Mouse (Mus musculus): Measurements from ENCODE around the gene Agap2. TPM values are rescaled to one million over a fixed set of nuclear protein-coding genes. Genes with fewer than 3 reads are reported as not detected.
A peak's percentile ranks its signal among the peaks of the same experiment; 100 is the strongest.

Agap2 gene
- polyA plus RNA-seq, 1 experiment from 2014 or later = 0.04 TPM

DNA sequence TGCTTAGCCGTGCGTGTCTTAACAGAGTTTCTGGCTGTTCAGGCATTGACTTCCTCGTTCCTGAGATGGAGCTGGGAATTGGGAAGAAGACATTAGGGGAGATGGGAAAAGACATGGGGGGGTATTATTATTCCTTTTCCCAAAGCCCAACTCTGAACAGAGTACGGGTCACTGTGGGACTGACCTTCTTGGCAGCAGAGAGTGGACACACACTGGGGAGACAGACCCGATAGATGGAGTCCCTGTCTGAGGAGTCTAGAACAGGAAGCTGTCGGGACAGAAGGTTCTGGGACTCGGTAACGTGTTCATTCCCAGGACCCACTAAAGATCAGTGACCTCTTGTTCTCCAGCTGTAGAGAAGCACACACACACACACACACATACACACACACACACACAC is 567 bp downstream of the Agap2 start:
- H3K27me3 ChIP-seq (ENCODE audit: insufficient read depth, low read length) = peaks cover 32% of the 10 kb centered on the region
- no peak for ATAC-seq (replicated peaks; ENCODE audit: low FRiP score, low read depth)
- no peaks in the 10 kb centered on the region for H3K9me3 ChIP-seq (replicated peaks; ENCODE audit: low read length)
- no peaks in the 10 kb centered on the region for H3K36me3 ChIP-seq (ENCODE audit: insufficient read depth, low read length)
- H3K4me2 ChIP-seq (ENCODE audit: low read length) = no peak overlapping the region
- H3K9ac ChIP-seq (ENCODE audit: low read depth, low read length) = no peak overlapping the region
- peaks cover 25% of the 10 kb centered on the region for H3K4me1 ChIP-seq (replicated peaks; ENCODE audit: insufficient read depth, low read length)
- no peak for DNase-seq (ENCODE audit: low spot score)
- no peak overlapping the region for H3K4me3 ChIP-seq (replicated peaks; ENCODE audit: low read depth, low read length)
- 53% methylated on average over 8 of the region's 8 CpGs for WGBS
- no peak overlapping the region for H3K27ac ChIP-seq
- TF ChIP-seq CTCF (IDR thresholded peaks at IDR 0.05; ENCODE audit: low read depth) = no peak

DNA sequence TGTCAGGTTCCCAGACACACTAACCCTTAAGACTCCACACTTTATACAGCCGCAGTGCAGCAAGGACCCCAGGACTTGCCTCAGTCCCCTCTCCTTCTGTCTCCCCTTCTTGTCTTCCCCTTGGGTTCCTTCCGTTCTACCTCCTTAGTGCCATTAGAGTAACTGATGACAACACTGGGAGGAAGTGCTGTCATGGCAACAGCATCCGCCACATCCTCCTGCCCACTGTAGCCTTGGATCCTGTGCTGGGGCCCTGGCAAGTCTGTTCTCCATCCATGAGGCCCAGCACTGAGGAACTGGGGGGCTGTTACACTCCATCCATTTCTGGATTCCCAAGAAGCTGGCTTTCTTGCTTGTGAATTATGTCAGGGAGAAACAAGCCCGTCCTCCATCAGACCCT is 998 bp downstream of the Agap2 start:
- peaks cover 23% of the 10 kb centered on the region for H3K4me1 ChIP-seq (replicated peaks; ENCODE audit: insufficient read depth, low read length)
- WGBS = 31% methylated on average over 4 of the region's 4 CpGs
- peaks cover 36% of the 10 kb centered on the region for H3K27me3 ChIP-seq (ENCODE audit: insufficient read depth, low read length)
- no peak for ATAC-seq (replicated peaks; ENCODE audit: low FRiP score, low read depth)
- no peak overlapping the region for H3K4me3 ChIP-seq (replicated peaks; ENCODE audit: low read depth, low read length)
- H3K9ac ChIP-seq (ENCODE audit: low read depth, low read length) = no peak overlapping the region
- H3K27ac ChIP-seq = no peak overlapping the region
- H3K9me3 ChIP-seq (replicated peaks; ENCODE audit: low read length) = no peaks in the 10 kb centered on the region
- TF ChIP-seq CTCF (IDR thresholded peaks at IDR 0.05; ENCODE audit: low read depth) = no peak
- H3K4me2 ChIP-seq (ENCODE audit: low read length) = no peak overlapping the region
- no peaks in the 10 kb centered on the region for H3K36me3 ChIP-seq (ENCODE audit: insufficient read depth, low read length)
- DNase-seq (ENCODE audit: low spot score) = no peak

DNA sequence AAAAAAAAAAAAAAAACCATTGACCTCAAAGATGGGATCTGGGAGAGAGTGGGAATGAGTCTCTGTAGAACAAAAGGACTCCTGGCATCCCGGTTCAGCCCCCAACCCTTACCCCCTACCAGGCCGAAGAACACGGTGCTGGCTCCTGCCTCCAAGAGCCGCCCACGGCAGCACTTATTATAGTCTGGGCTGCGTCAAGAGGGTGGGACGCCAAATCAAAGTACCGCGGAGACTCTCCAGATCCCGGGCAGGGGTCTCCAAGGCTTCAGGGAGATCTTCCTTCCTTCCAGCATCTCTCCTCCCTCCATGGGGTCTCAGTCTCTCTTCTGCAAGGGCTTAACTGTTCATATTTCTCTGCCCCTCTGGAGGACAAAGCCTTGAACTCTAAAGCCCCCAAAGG is 2.4 kb downstream of the Agap2 start:
- TF ChIP-seq CTCF (IDR thresholded peaks at IDR 0.05; ENCODE audit: low read depth) = no peak
- WGBS = 10% methylated on average over 10 of the region's 10 CpGs
- no peak overlapping the region for H3K4me2 ChIP-seq (ENCODE audit: low read length)
- H3K4me1 ChIP-seq (replicated peaks; ENCODE audit: insufficient read depth, low read length) = peaks cover 27% of the 10 kb centered on the region
- ATAC-seq (replicated peaks; ENCODE audit: low FRiP score, low read depth) = no peak
- no peaks in the 10 kb centered on the region for H3K36me3 ChIP-seq (ENCODE audit: insufficient read depth, low read length)
- no peaks in the 10 kb centered on the region for H3K9me3 ChIP-seq (replicated peaks; ENCODE audit: low read length)
- no peak overlapping the region for H3K4me3 ChIP-seq (replicated peaks; ENCODE audit: low read depth, low read length)
- H3K9ac ChIP-seq (ENCODE audit: low read depth, low read length) = no peak overlapping the region
- DNase-seq (ENCODE audit: low spot score) = no peak
- peaks cover 42% of the 10 kb centered on the region for H3K27me3 ChIP-seq (ENCODE audit: insufficient read depth, low read length)
- no peak overlapping the region for H3K27ac ChIP-seq

DNA sequence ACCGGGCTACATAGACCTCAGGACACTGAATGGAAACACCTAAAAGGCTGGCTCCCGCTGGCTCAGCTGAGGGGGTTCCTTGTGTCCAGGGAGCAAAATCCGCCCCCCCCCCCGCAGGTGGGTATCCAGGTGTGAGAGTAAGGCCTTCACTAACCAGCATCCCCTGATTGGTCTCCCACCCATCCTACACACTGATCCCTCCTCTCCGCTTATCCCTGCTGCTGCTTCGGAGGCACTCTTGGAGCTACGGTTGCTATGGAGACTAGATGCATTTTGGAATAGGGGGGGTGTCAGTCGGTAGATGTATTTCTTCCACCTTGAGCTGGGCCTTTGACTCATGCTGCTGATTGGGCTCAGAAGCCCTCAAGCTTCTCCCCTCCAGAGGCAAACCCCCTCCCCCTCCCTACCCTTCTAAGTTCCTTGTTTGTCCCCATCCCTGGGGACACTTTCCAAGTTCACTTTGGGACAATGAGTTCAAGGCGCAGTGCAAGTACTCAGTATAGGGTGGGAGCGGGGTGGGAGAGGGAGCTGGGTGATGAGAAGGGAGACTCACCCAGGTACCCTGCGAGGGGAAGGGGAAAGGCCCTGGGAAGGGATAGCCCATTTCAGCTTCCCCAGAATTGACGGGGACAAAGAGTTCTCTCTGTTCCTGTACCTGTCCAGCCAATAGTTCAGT is 3.1 kb downstream of the Agap2 start:
- ATAC-seq (replicated peaks; ENCODE audit: low FRiP score, low read depth) = no peak
- H3K27me3 ChIP-seq (ENCODE audit: insufficient read depth, low read length) = peaks cover 48% of the 10 kb centered on the region
- H3K27ac ChIP-seq = no peak overlapping the region
- no peaks in the 10 kb centered on the region for H3K36me3 ChIP-seq (ENCODE audit: insufficient read depth, low read length)
- no peaks in the 10 kb centered on the region for H3K9me3 ChIP-seq (replicated peaks; ENCODE audit: low read length)
- H3K4me1 ChIP-seq (replicated peaks; ENCODE audit: insufficient read depth, low read length) = peaks cover 27% of the 10 kb centered on the region
- H3K9ac ChIP-seq (ENCODE audit: low read depth, low read length) = no peak overlapping the region
- DNase-seq (ENCODE audit: low spot score) = no peak
- peak overlapping the region; percentile 72; the same call in 1 of the 2 replicates for H3K4me2 ChIP-seq (ENCODE audit: low read length)
- 3% methylated on average over 12 of the region's 12 CpGs for WGBS
- no peak for TF ChIP-seq CTCF (IDR thresholded peaks at IDR 0.05; ENCODE audit: low read depth)
- H3K4me3 ChIP-seq (replicated peaks; ENCODE audit: low read depth, low read length) = peak overlapping the region; percentile 43

DNA sequence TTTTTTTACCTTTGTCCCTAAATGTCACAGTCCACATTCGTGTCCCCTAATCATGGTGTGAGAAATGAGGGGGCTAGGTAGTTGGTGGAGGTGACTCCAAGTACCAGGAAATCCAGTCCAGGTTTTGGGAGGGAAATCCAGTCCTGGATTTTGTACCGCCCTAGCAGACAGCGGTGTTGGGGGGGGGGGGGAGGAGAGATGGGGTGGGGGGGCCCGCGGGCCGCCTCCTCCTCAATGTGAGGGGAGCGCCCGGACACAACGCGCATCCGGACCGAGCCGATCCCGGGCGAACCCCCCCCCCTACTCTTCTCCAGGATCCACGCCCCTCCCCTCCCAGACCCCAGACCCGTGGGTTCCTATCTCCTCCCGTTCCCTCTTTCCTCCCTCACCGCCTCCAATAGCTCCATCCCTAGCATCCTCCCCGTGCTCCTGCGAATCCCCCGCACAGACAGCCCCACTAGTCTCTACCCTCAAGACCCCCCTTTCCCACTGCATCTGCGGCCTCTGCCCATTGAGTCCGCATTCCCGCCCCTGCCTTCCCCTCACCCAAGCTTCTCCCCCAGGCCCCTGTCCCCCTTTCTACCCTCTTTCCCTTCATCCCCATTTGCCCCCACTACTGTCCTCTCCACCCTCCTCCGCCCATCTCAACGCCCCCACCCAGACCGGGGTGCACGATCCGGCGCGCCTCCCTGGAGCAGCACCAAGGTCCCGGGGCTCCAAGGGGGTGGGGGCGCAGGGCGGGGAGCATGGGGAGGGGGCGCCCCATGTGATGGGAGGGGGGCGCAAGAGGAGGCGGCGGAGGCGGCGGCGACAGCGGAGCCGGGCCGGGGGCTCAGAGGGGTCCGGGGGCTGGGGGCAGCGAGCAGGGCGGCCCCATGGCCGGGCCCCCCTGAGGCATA is 3.8 kb downstream of the Agap2 start:
- Histone ChIP-seq H3K9me3 (replicated peaks; ENCODE audit: low read length) (no peaks in the 10 kb centered on the region), H3K4me3 (replicated peaks; ENCODE audit: low read depth, low read length) (peak overlapping the region; percentile 43), H3K27ac (no peak overlapping the region), H3K27me3 (ENCODE audit: insufficient read depth, low read length) (peaks cover 48% of the 10 kb centered on the region), H3K9ac (ENCODE audit: low read depth, low read length) (peak overlapping the region; percentile 44; the same call in 1 of the 2 replicates), H3K36me3 (ENCODE audit: insufficient read depth, low read length) (no peaks in the 10 kb centered on the region), H3K4me1 (replicated peaks; ENCODE audit: insufficient read depth, low read length) (peaks cover 27% of the 10 kb centered on the region), H3K4me2 (ENCODE audit: low read length) (peak overlapping the region; percentile 72)
- under 1% methylated on average over 32 of the region's 49 CpGs for WGBS
- TF ChIP-seq CTCF (IDR thresholded peaks at IDR 0.05; ENCODE audit: low read depth) = no peak
- DNase-seq (ENCODE audit: low spot score) = no peak
- peak; percentile 17; the same call in 1 of the 2 replicates for ATAC-seq (replicated peaks; ENCODE audit: low FRiP score, low read depth)

DNA sequence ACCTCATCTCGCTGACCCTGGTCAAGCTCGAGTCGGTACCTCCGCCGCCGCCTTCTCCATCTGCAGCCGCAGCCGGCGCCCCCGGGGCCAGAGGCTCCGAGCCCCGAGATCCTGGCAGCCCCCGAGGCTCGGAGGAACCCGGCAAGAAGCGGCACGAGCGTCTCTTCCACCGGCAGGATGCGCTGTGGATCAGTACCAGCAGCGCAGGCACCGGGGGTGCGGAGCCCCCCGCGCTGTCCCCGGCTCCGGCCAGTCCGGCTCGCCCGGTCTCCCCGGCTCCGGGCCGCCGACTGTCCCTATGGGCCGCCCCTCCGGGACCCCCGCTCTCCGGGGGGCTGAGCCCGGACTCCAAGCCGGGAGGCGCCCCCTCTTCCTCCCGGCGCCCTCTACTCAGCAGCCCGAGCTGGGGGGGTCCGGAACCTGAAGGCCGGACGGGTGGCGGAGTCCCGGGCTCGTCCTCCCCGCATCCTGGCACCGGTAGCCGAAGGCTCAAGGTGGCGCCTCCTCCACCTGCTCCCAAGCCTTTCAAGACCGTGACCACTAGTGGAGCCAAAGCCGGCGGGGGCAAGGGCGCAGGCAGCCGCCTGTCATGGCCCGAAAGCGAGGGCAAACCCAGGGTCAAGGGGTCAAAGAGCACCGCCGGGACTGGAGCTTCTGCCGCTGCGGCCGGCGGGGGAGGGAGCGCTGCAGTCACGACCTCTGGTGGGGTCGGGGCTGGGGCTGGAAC is 4.7 kb downstream of the Agap2 start:
- H3K9ac ChIP-seq (ENCODE audit: low read depth, low read length) = peak overlapping the region; percentile 44; the same call in 1 of the 2 replicates
- peaks cover 27% of the 10 kb centered on the region for H3K4me1 ChIP-seq (replicated peaks; ENCODE audit: insufficient read depth, low read length)
- no peak overlapping the region for H3K27ac ChIP-seq
- H3K4me3 ChIP-seq (replicated peaks; ENCODE audit: low read depth, low read length) = peak overlapping the region; percentile 43
- H3K4me2 ChIP-seq (ENCODE audit: low read length) = peak overlapping the region; percentile 72
- peak; percentile 32; the same call in 1 of the 2 replicates for TF ChIP-seq CTCF (IDR thresholded peaks at IDR 0.05; ENCODE audit: low read depth)
- WGBS = 4% methylated on average over 65 of the region's 70 CpGs
- H3K9me3 ChIP-seq (replicated peaks; ENCODE audit: low read length) = no peaks in the 10 kb centered on the region
- H3K27me3 ChIP-seq (ENCODE audit: insufficient read depth, low read length) = peaks cover 48% of the 10 kb centered on the region
- H3K36me3 ChIP-seq (ENCODE audit: insufficient read depth, low read length) = no peaks in the 10 kb centered on the region
- peak; percentile 6; the same call in 1 of the 2 replicates for ATAC-seq (replicated peaks; ENCODE audit: low FRiP score, low read depth)
- DNase-seq (ENCODE audit: low spot score) = no peak
